Mouse (Mus musculus) stomach, embryonic 16.5 days (tissue): ENCODE results near the gene Magi1. TPM values are rescaled to one million over a fixed set of nuclear protein-coding genes. Genes with fewer than 3 reads are reported as not detected.

ENCODE experiments used
- ATAC-seq: fragments of 200-750 bp; cut with Nextera tagmentation; 2 replicates; pipeline ENCODE4 v1.8.0; 2017; ENCODE audit warnings: moderate number of reproducible peaks, moderate TSS enrichment; ENCODE audit not compliant: insufficient read depth, low FRiP score
- H3K27ac ChIP-seq: fragments of 300-500 bp; sonication (generic); 2 replicates; pipeline ENCODE4 v1.5.1; 2014; ENCODE audit warnings: low read length
- H3K27me3 ChIP-seq: fragments of 300-500 bp; sonication (generic); 2 replicates; pipeline ENCODE4 v1.6.1; 2014; ENCODE audit warnings: low read length, control low read depth, mixed read lengths; ENCODE audit not compliant: control insufficient read depth, insufficient read depth
- H3K36me3 ChIP-seq: fragments of 300-500 bp; sonication (generic); 2 replicates; pipeline ENCODE4 v1.6.1; 2014; ENCODE audit warnings: low read length; ENCODE audit not compliant: control insufficient read depth, insufficient read depth
- H3K4me1 ChIP-seq: fragments of 300-500 bp; sonication (generic); 2 replicates; pipeline ENCODE4 v1.6.1; 2014; ENCODE audit warnings: low read length, control low read depth, mixed read lengths; ENCODE audit not compliant: control insufficient read depth, insufficient read depth
- H3K4me2 ChIP-seq: fragments of 300-500 bp; sonication (generic); 2 replicates; pipeline ENCODE4 v1.6.1; 2014; ENCODE audit warnings: low read depth, low read length, mixed read lengths
- H3K4me3 ChIP-seq: fragments of 300-500 bp; sonication (generic); replicated peaks from 2 replicates; pipeline ENCODE4 v1.5.1; 2014; ENCODE audit warnings: mild to moderate bottlenecking, low read length
- H3K9ac ChIP-seq: fragments of 300-500 bp; sonication (generic); 2 replicates; pipeline ENCODE4 v1.6.1; 2014; ENCODE audit warnings: low read length
- H3K9me3 ChIP-seq: fragments of 300-500 bp; sonication (generic); replicated peaks from 2 replicates; pipeline ENCODE4 v1.6.1; 2016; ENCODE audit warnings: low read length, control low read depth; ENCODE audit not compliant: control insufficient read depth
- WGBS: fragments of 180-500 bp; shearing (Covaris S2); extraction: QIAGEN DNeasy Blood & Tissue Kit; methylation state at CpG from one replicate; pipeline ENCODE4 v1.1.7; 2014; 5-methylcytosine and 5-hydroxymethylcytosine counted together
- polyA plus RNA-seq: library from polyadenylated mRNA; unstranded; fragments of >200 nt; fragmentation: Nextera tagmentation; extraction: Ambion mirVana; gene quantifications from 2 replicates; pipeline ENCODE4 v1.2.1, GENCODE M21; 2015

Gene Magi1
- polyA plus RNA-seq, 1 experiment from 2014 or later, result 8.7 TPM

DNA sequence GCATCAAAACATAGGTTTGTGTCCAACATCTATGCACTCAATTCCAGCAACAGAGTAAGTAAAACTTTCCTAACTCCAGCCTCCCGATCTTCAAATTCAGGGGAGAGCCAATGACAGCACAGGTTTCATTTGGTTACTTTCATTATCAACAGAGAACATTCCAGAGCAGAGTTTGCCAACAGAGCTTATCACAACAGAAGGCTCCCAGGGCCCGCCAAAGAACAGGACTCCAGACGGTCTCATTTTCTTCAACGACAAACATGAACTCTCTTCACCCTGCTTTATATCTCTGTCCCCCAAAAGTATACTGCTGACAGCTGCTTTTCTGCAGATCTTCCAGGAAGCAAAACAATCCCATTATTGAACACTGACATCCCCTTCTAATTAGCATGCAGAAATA lies 481.3 kb downstream of the Magi1 start:
- Histone ChIP-seq H3K9ac (no peak overlapping the region), H3K27me3 (no peaks in the 10 kb centered on the region), H3K27ac (no peak overlapping the region), H3K36me3 (no peaks in the 10 kb centered on the region), H3K4me3 (no peak overlapping the region), H3K4me2 (no peak overlapping the region), H3K9me3 (no peaks in the 10 kb centered on the region), H3K4me1 (no peaks in the 10 kb centered on the region)
- 20% methylated on average over 4 of the region's 4 CpGs for WGBS
- ATAC-seq, result no peak

DNA sequence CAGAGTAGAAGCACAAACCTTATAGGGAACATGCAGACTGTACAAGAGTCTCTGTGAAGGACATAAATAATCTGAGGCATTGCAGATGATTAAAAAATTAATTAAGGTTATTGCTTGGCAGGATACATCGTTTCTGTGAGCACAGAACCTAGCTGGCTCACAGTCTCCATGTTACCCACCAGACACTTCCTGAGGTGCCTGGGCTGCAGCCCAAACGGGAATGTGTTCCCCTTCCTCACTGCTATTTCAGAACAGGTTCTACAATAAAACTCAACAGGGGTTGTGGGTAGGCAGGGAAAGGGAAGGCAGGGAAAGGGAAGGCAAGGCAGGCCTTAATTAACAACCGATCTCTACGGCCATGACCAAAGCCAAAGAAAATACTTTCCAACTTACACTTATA lies 483.3 kb downstream of the Magi1 start:
- H3K4me3 ChIP-seq, result no peak overlapping the region
- H3K4me1 ChIP-seq, result no peaks in the 10 kb centered on the region
- ATAC-seq, result no peak
- no peak overlapping the region for H3K9ac ChIP-seq
- no peaks in the 10 kb centered on the region for H3K9me3 ChIP-seq
- WGBS, result 69% methylated on average over 4 of the region's 4 CpGs
- H3K27ac ChIP-seq, result no peak overlapping the region
- H3K36me3 ChIP-seq, result no peaks in the 10 kb centered on the region
- no peak overlapping the region for H3K4me2 ChIP-seq
- H3K27me3 ChIP-seq, result no peaks in the 10 kb centered on the region

DNA sequence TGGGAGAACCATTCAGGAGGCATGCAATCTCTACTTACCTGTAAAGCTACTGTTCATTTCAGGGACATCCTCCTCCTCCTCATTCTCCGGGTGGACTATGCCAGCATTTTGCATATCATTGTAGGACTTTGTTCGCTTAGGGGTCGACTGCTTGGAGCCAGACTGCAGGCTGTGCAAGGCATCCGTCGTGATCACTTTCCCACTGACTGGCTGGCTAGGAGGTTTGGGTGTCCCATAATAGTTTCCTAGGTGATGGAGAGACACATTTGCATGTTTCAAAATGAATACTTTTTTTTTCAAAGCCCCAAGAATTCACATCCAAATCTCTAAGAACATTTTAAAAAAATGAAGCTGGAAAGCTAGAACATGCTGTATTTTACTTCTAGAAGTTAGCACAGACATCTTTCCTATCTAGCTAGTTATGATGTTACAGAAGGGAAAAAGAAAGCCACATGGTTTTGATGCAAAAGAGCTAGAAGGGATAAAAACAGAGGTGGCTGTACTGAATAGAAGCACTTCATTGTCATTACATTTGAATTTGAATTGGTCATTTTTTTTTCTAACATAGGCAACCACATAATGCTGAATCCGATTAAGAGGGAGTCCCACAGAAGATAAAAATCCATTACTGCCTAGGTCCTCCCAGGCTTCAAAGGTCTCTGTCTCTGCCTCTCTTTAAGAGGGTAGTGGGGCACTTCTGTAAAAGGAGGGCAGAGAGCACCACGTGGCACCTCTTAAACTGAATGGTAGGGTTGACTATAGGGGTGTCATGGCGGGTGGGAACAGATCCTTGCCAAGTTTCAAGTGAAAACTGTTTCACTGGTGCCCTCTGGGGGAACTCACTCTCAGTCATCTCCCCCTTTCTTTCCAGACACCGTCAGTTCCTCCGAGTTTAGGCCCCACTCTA lies 491.2 kb downstream of the Magi1 start:
- WGBS, result 81% methylated on average over 10 of the region's 10 CpGs
- H3K36me3 ChIP-seq, result 0 out of 2 replicates have a peak, but pooled peaks cover 3% of the 10 kb centered on the region
- ATAC-seq, result no peak
- H3K27ac ChIP-seq, result no peak overlapping the region
- H3K9ac ChIP-seq, result no peak overlapping the region
- H3K27me3 ChIP-seq, result no peaks in the 10 kb centered on the region
- H3K4me1 ChIP-seq, result no peaks in the 10 kb centered on the region
- no peaks in the 10 kb centered on the region for H3K9me3 ChIP-seq
- H3K4me2 ChIP-seq, result no peak overlapping the region
- no peak overlapping the region for H3K4me3 ChIP-seq

DNA sequence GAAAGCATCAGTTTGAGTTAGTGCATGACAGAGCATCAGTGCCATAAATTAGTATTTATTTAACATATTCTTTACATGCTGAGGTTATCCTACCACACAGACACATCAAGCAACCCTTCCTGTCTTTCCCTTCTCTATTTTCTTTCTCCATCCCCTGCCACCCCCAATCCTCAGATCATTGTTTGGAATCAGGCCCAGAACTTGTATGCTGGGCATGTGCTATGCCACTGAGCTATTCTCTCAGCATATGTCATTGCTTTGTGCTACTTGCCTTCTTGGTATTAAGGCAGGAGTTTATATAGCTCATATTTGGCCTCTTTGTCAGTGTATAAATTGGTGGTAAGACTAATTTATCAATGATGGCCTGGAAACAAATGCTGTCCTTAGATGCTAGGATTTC lies 494.0 kb downstream of the Magi1 start:
- H3K9ac ChIP-seq, result no peak overlapping the region
- H3K4me2 ChIP-seq, result no peak overlapping the region
- H3K36me3 ChIP-seq, result 0 out of 2 replicates have a peak, but pooled peaks cover 3% of the 10 kb centered on the region
- no peak overlapping the region for H3K4me3 ChIP-seq
- H3K27ac ChIP-seq, result no peak overlapping the region
- no peaks in the 10 kb centered on the region for H3K27me3 ChIP-seq
- H3K9me3 ChIP-seq, result no peaks in the 10 kb centered on the region
- ATAC-seq, result no peak
- no peaks in the 10 kb centered on the region for H3K4me1 ChIP-seq

DNA sequence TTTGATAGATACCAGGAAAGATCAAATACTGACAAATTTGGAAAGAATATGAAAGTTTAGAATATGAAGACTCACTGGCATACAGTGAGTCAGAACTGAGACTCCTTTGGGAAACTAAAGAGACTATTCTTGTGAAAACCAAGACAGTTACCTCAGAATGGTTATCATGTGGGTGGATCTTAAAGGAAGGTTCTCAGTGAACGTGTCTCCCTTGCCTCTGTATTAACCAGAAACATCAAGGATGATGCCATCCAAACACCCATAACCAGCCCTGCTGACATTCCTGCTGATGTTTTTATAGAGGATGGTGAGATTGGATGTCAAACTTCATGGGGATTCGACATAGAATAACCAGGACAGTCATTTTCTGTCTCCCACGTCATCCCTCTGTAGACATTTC lies 496.7 kb downstream of the Magi1 start:
- no peaks in the 10 kb centered on the region for H3K27me3 ChIP-seq
- no peaks in the 10 kb centered on the region for H3K4me1 ChIP-seq
- no peak overlapping the region for H3K27ac ChIP-seq
- H3K4me2 ChIP-seq, result no peak overlapping the region
- H3K36me3 ChIP-seq, result no peaks in the 10 kb centered on the region
- no peak overlapping the region for H3K9ac ChIP-seq
- no peak for ATAC-seq
- H3K9me3 ChIP-seq, result no peaks in the 10 kb centered on the region
- no peak overlapping the region for H3K4me3 ChIP-seq
- WGBS, result 90% methylated on average over 3 of the region's 3 CpGs

DNA sequence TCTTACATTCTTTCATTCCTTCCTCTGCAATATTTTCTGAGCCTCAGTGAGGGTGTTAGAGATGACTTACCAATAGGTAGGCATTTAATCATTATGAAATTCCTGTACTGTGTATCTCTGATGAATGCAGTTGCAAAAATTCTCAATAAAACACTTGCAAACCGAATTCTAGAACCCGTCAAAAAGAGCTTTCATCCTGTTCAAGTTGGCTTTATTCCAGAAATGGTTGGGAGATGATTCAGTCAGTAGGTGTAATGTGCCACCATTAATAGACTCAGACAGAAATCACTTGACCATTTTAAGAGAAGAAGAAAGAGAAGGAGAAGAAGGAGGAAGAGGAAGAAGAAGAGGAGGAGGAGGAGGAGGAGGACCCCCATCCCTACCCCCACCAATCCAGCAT lies 497.5 kb downstream of the Magi1 start:
- H3K27ac ChIP-seq, result no peak overlapping the region
- no peaks in the 10 kb centered on the region for H3K36me3 ChIP-seq
- no peaks in the 10 kb centered on the region for H3K4me1 ChIP-seq
- no peak overlapping the region for H3K4me2 ChIP-seq
- H3K9me3 ChIP-seq, result no peaks in the 10 kb centered on the region
- H3K4me3 ChIP-seq, result no peak overlapping the region
- H3K9ac ChIP-seq, result no peak overlapping the region
- ATAC-seq, result no peak
- H3K27me3 ChIP-seq, result no peaks in the 10 kb centered on the region
- 67% methylated on average over 2 of the region's 2 CpGs for WGBS

DNA sequence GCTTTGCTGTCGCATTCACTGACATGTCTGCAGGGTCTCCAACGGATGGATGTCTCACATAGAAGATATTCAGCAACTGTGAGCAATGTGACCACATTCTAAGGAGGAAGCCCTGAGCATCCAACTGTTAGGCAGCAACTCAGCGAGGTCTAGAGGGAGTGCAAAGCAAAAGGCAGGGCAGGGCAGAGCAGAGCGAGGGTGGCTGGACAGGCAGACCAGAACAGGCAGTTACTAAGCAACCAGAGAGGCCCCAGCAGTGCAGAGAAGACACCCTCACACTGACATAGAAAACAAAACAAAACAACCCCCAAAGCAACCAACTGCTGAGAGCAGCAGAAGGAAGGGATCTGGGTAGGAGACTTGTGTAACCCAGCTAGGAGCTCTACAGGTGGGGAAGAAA lies 512.6 kb downstream of the Magi1 start:
- Histone ChIP-seq H3K36me3 (no peaks in the 10 kb centered on the region), H3K27ac (no peak overlapping the region), H3K9ac (no peak overlapping the region), H3K4me3 (no peak overlapping the region), H3K4me1 (no peaks in the 10 kb centered on the region), H3K9me3 (no peaks in the 10 kb centered on the region), H3K4me2 (no peak overlapping the region), H3K27me3 (no peaks in the 10 kb centered on the region)
- WGBS, result 56% methylated on average over 4 of the region's 4 CpGs
- no peak for ATAC-seq

DNA sequence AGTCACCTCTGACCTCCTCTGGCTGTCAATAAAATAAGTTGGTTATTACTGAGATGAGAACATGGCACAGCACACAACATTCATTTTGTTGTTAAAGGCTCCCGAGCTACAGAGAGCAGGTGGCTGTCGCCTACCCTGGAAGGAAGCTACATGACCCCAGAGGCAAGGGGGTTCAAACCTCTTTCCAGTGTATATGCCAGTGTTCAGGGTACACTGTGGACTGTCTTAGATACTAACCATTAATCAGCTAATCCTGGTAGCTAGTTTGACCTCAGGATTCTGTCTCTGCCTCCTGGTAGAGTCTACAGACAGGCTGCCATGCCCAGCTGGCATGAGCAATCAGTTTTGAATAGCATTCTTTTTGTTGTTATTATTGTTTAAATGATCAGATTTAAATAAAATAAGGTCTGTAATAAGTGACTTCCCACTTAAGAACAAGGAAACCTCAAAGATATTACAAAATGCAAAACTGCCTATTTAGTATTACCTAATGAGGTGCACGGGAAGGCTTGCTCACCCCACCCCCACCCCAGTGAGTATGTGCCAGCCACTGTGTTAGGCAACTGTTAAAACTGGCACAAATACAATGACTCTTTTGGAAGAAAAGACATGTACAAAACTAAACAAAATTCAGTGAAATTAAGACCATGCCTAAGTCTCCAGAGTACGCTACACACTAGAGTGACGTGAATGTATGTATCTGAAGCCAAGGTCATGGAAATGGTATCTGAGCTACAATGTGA lies 513.3 kb downstream of the Magi1 start:
- Histone ChIP-seq H3K4me2 (no peak overlapping the region), H3K9me3 (no peaks in the 10 kb centered on the region), H3K4me3 (no peak overlapping the region), H3K4me1 (no peaks in the 10 kb centered on the region), H3K9ac (no peak overlapping the region), H3K27ac (no peak overlapping the region), H3K36me3 (peaks cover 2% of the 10 kb centered on the region; the same call in 1 of the 2 replicates), H3K27me3 (no peaks in the 10 kb centered on the region)
- no peak for ATAC-seq
- 82% methylated on average over 5 of the region's 5 CpGs for WGBS

DNA sequence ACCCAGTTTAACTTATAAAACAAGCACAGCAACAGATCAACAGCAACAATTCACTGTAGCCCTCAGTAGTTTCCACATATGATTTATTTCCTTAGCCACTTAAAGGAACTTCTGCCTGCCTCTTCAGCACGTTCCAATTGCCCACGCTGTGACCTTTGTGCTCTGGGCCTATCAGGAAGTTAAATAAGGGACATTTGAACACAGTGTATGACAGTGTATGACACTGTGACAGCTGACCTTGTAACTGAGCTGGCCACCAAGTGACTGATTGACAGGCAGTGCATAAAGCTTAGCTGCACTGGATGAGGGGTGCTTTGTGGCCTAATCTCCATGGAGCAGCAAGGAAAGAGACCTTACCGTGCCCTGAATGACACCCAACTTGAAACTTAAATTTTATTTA lies 525.6 kb downstream of the Magi1 start:
- WGBS, result 57% methylated on average over 3 of the region's 3 CpGs
- Histone ChIP-seq H3K4me1 (no peaks in the 10 kb centered on the region), H3K27ac (peak overlapping the region; percentile 4; the same call in 1 of the 2 replicates), H3K4me3 (no peak overlapping the region), H3K27me3 (no peaks in the 10 kb centered on the region), H3K9me3 (no peaks in the 10 kb centered on the region), H3K36me3 (no peaks in the 10 kb centered on the region), H3K4me2 (no peak overlapping the region), H3K9ac (no peak overlapping the region)
- peak; percentile 50; the same call in 1 of the 2 replicates for ATAC-seq
